In genomic region chr2:130977589-130977988, GRCm38 (mm10) we compare ENCODE assay signal across 18 mouse cellular contexts.
A peak's percentile ranks its signal among the peaks of the same experiment; 100 is the strongest.
DNase-seq lines count a peak whose midpoint lies in the region; ATAC-seq and TF ChIP-seq lines count a peak whose summit lies in the region.
"Had no signal": no experiment of that assay in that cellular context is flagged by ENCODE, and none has a peak within 500 bp of the region (broad histone marks: within the 10 kb centered on the region; RNA-seq: fewer than 3 reads in every experiment).

No protein-coding gene starts in this region.

- H3K9ac ChIP-seq in stomach, embryonic 15.5 days, result no peak overlapping the region
- H3K9ac ChIP-seq in stomach, postnatal 0 days (ENCODE audit: low read length), result no peak overlapping the region
- H3K9ac ChIP-seq in liver, embryonic 16.5 days (ENCODE audit: low read depth, low read length), result peak overlapping the region; percentile 27; the same call in 1 of the 2 replicates
- no peak overlapping the region for H3K9ac ChIP-seq in midbrain, embryonic 14.5 days (replicated peaks; ENCODE audit: low read length)
- H3K9ac ChIP-seq: forebrain, embryonic 15.5 days; heart, embryonic 15.5 days; limb, embryonic 13.5 days; lung, embryonic 15.5 days had no signal

- TF ChIP-seq CTCF in stomach, postnatal 0 days (IDR thresholded peaks at IDR 0.05; ENCODE audit: low read depth), result no peak

- no peak for DNase-seq in stomach, postnatal 0 days (ENCODE audit: low spot score)
- no peak for DNase-seq in midbrain, embryonic 14.5 days
- DNase-seq in kidney, adult 11 months, result no peak
- no peak for DNase-seq in embryo, embryonic 11 days
- DNase-seq: adrenal gland, adult 8-10 months; cerebellum, postnatal 10 days; lung, postnatal 4 days had no signal

- peaks cover 19% of the 10 kb centered on the region; the same call in 1 of the 2 replicates for H3K36me3 ChIP-seq in stomach, embryonic 15.5 days
- peaks cover 6% of the 10 kb centered on the region; the same call in 1 of the 2 replicates for H3K36me3 ChIP-seq in stomach, postnatal 0 days (ENCODE audit: control insufficient read depth, insufficient read depth, low read length)
- peaks cover 10% of the 10 kb centered on the region for H3K36me3 ChIP-seq in liver, embryonic 16.5 days (ENCODE audit: control insufficient read depth, insufficient read depth)
- H3K36me3 ChIP-seq in midbrain, embryonic 14.5 days (ENCODE audit: control insufficient read depth, insufficient read depth, low read length), result peaks cover 51% of the 10 kb centered on the region

- H3K4me2 ChIP-seq in stomach, embryonic 15.5 days, result no peak overlapping the region
- no peak overlapping the region for H3K4me2 ChIP-seq in stomach, postnatal 0 days (replicated peaks; ENCODE audit: low read depth)
- H3K4me2 ChIP-seq in liver, embryonic 16.5 days (ENCODE audit: low read depth, low read length), result peak overlapping the region; percentile 25
- H3K4me2 ChIP-seq in midbrain, embryonic 14.5 days (ENCODE audit: low read length), result no peak overlapping the region
- H3K4me2 ChIP-seq: forebrain, embryonic 15.5 days; heart, embryonic 15.5 days; limb, embryonic 13.5 days; lung, embryonic 15.5 days; midbrain, embryonic 11.5 days had no signal

- H3K27me3 ChIP-seq in stomach, embryonic 15.5 days (replicated peaks), result no peaks in the 10 kb centered on the region
- no peaks in the 10 kb centered on the region for H3K27me3 ChIP-seq in stomach, postnatal 0 days (ENCODE audit: control insufficient read depth, insufficient read depth, low read length)
- no peaks in the 10 kb centered on the region for H3K27me3 ChIP-seq in liver, embryonic 16.5 days (ENCODE audit: control insufficient read depth, insufficient read depth, low read depth, low read length)
- H3K27me3 ChIP-seq in midbrain, embryonic 14.5 days (ENCODE audit: control insufficient read depth, insufficient read depth, low read length), result no peaks in the 10 kb centered on the region
- H3K27me3 ChIP-seq: forebrain, embryonic 15.5 days; heart, embryonic 15.5 days; limb, embryonic 13.5 days; lung, embryonic 15.5 days had no signal

- peak; percentile 57; the same call in 1 of the 2 replicates for ATAC-seq in stomach, embryonic 15.5 days (ENCODE audit: insufficient read depth, low FRiP score, low read depth)
- ATAC-seq in stomach, postnatal 0 days (ENCODE audit: low FRiP score, low TSS enrichment), result no peak
- peak; percentile 85 for ATAC-seq in erythroid progenitor cell, adult 5-6 weeks (replicated peaks; ENCODE audit: low FRiP score, poor library complexity, severe bottlenecking)
- ATAC-seq in liver, embryonic 16.5 days (ENCODE audit: low read depth), result peak; percentile 81
- ATAC-seq in midbrain, embryonic 14.5 days (ENCODE audit: low FRiP score, low TSS enrichment), result no peak
- ATAC-seq: forebrain, embryonic 15.5 days; hindbrain, postnatal 0 days; intestine, postnatal 0 days had no signal

- H3K27ac ChIP-seq in stomach, embryonic 15.5 days, result no peak overlapping the region
- H3K27ac ChIP-seq in stomach, postnatal 0 days (replicated peaks), result no peak overlapping the region
- H3K27ac ChIP-seq in liver, embryonic 16.5 days (ENCODE audit: low read length), result peak overlapping the region; percentile 68
- no peak overlapping the region for H3K27ac ChIP-seq in midbrain, embryonic 14.5 days (replicated peaks; ENCODE audit: low read depth, low read length)
- H3K27ac ChIP-seq: forebrain, embryonic 15.5 days; heart, embryonic 15.5 days; hindbrain, embryonic 10.5 days; hindbrain, postnatal 0 days; limb, embryonic 13.5 days; lung, embryonic 15.5 days had no signal

- H3K9me3 ChIP-seq in stomach, embryonic 15.5 days, result no peaks in the 10 kb centered on the region
- H3K9me3 ChIP-seq in stomach, postnatal 0 days (ENCODE audit: control insufficient read depth, low read length), result no peaks in the 10 kb centered on the region
- H3K9me3 ChIP-seq in liver, embryonic 16.5 days (replicated peaks; ENCODE audit: control insufficient read depth, low read length), result no peaks in the 10 kb centered on the region
- H3K9me3 ChIP-seq in midbrain, embryonic 14.5 days (ENCODE audit: control insufficient read depth, low read length), result no peaks in the 10 kb centered on the region
- H3K9me3 ChIP-seq: forebrain, embryonic 15.5 days; heart, embryonic 15.5 days; hindbrain, embryonic 10.5 days; limb, embryonic 13.5 days; lung, embryonic 15.5 days had no signal

- H3K4me1 ChIP-seq in stomach, embryonic 15.5 days, result no peaks in the 10 kb centered on the region
- no peaks in the 10 kb centered on the region for H3K4me1 ChIP-seq in stomach, postnatal 0 days (replicated peaks; ENCODE audit: control insufficient read depth, insufficient read depth)
- H3K4me1 ChIP-seq in liver, embryonic 16.5 days (ENCODE audit: control insufficient read depth, low read depth, low read length), result peaks cover 49% of the 10 kb centered on the region
- H3K4me1 ChIP-seq in midbrain, embryonic 14.5 days (ENCODE audit: control insufficient read depth, insufficient read depth, low read length), result no peaks in the 10 kb centered on the region
- H3K4me1 ChIP-seq: forebrain, embryonic 15.5 days; hindbrain, embryonic 10.5 days; limb, embryonic 13.5 days; lung, embryonic 15.5 days had no signal

- TF ChIP-seq EP300 in stomach, postnatal 0 days (optimal IDR thresholded peaks at IDR 0.05), result no peak

- H3K4me3 ChIP-seq in stomach, embryonic 15.5 days (replicated peaks), result no peak overlapping the region
- H3K4me3 ChIP-seq in stomach, postnatal 0 days (ENCODE audit: low read depth, low read length), result no peak overlapping the region
- no peak overlapping the region for H3K4me3 ChIP-seq in liver, embryonic 16.5 days (ENCODE audit: low read depth, low read length)
- H3K4me3 ChIP-seq in midbrain, embryonic 14.5 days (replicated peaks; ENCODE audit: low read depth, low read length), result no peak overlapping the region
- H3K4me3 ChIP-seq: forebrain, embryonic 15.5 days; heart, embryonic 15.5 days; hindbrain, embryonic 10.5 days; limb, embryonic 13.5 days; lung, embryonic 15.5 days had no signal

Comparison
In these comparisons a context has a peak if more than half of its experiments do, and no peak if none do; other contexts are left out.
1. ATAC-seq: peak in stomach, embryonic 15.5 days (single experiment), erythroid progenitor cell, adult 5-6 weeks (single experiment) and liver, embryonic 16.5 days (single experiment); none in stomach, postnatal 0 days (single experiment) and midbrain, embryonic 14.5 days (single experiment).